11 mouse cellular contexts compared by ENCODE assay signal in the genomic region with DNA sequence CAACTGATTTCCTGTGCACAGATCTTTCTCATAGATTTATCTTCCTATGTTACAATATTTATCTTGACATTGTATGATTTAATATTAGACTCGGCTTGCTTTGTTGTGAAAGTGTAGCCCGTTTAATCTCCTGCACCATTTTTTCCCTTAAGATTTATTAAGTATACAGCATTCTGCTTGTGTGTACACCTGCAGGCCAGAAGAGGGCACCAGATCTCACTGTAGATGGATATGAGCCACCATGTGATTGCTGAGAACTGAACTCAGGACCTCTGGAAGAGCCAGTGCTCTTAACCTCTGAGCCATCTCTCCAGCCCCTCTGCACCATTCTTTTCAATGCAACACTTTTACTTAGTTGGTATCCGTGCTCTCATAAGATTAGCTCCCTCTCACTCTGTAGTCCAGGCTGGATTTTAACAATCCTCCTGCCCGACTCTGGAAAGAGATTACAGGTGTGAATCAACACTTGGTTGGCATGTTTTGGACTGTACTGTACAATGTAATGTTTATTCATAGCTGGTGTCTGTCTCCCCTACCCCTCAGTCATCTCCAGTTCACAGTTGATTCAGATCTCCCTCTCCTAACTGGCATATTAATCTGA. TPM values are rescaled to one million over a fixed set of nuclear protein-coding genes. Genes with fewer than 3 reads are reported as not detected.
DNase-seq lines count a peak whose midpoint lies in the region; ATAC-seq and TF ChIP-seq lines count a peak whose summit lies in the region.
"Had no signal": no experiment of that assay in that cellular context is flagged by ENCODE, and none has a peak within 500 bp of the region (broad histone marks: within the 10 kb centered on the region; RNA-seq: fewer than 3 reads in every experiment).

No protein-coding gene starts in this region.

- no peak overlapping the region for H3K4me2 ChIP-seq in forebrain, embryonic 15.5 days (replicated peaks)
- H3K4me2 ChIP-seq in liver, embryonic 11.5 days: no peak overlapping the region
- no peak overlapping the region for H3K4me2 ChIP-seq in liver, postnatal 0 days (ENCODE audit: low read depth, low read length)
- H3K4me2 ChIP-seq in neural tube, embryonic 15.5 days: no peak overlapping the region
- H3K4me2 ChIP-seq: hindbrain, embryonic 12.5 days; midbrain, embryonic 13.5 days had no signal

- no peak overlapping the region for H3K4me3 ChIP-seq in forebrain, embryonic 10.5 days
- no peak overlapping the region for H3K4me3 ChIP-seq in forebrain, embryonic 15.5 days
- H3K4me3 ChIP-seq in liver, adult 2 months (ENCODE audit: insufficient read depth, low read depth, low read length): no peak overlapping the region
- H3K4me3 ChIP-seq in liver, embryonic 11.5 days (ENCODE audit: low read depth, low read length): no peak overlapping the region
- no peak overlapping the region for H3K4me3 ChIP-seq in ES-Bruce4 (ENCODE audit: low read depth, low read length)
- H3K4me3 ChIP-seq in liver, postnatal 0 days (ENCODE audit: low read depth, low read length): no peak overlapping the region
- H3K4me3 ChIP-seq in neural tube, embryonic 15.5 days (replicated peaks): no peak overlapping the region
- H3K4me3 ChIP-seq: hindbrain, embryonic 12.5 days; midbrain, embryonic 13.5 days had no signal

- H3K36me3 ChIP-seq in forebrain, embryonic 10.5 days (replicated peaks): peaks cover 88% of the 10 kb centered on the region
- H3K36me3 ChIP-seq in forebrain, embryonic 15.5 days: peaks cover 74% of the 10 kb centered on the region
- H3K36me3 ChIP-seq in liver, adult 2 months (ENCODE audit: control insufficient read depth, insufficient read depth, low read length): peaks cover 29% of the 10 kb centered on the region
- H3K36me3 ChIP-seq in liver, embryonic 11.5 days (ENCODE audit: control insufficient read depth, insufficient read depth, low read length): peaks cover 16% of the 10 kb centered on the region
- peaks cover 14% of the 10 kb centered on the region for H3K36me3 ChIP-seq in ES-Bruce4 (ENCODE audit: control insufficient read depth, insufficient read depth, low read length, poor library complexity, severe bottlenecking)
- peaks cover 33% of the 10 kb centered on the region for H3K36me3 ChIP-seq in liver, postnatal 0 days (replicated peaks; ENCODE audit: insufficient read depth, low read length)
- H3K36me3 ChIP-seq in neural tube, embryonic 15.5 days: peaks cover 66% of the 10 kb centered on the region

- peak; percentile 44; the same call in 1 of the 2 replicates for TF ChIP-seq CTCF in liver, adult 2 months (IDR thresholded peaks at IDR 0.05; ENCODE audit: low read depth, low read length)
- TF ChIP-seq CTCF in ES-Bruce4 (IDR thresholded peaks at IDR 0.05; ENCODE audit: low read depth, low read length): peak; percentile 37
- peak; percentile 75 for TF ChIP-seq CTCF in liver, postnatal 0 days (IDR thresholded peaks at IDR 0.05; ENCODE audit: low read depth)

- TF ChIP-seq POLR2A in liver, adult 2 months (IDR thresholded peaks at IDR 0.05; ENCODE audit: extremely low read depth, insufficient read depth, low read length): no peak
- no peak for TF ChIP-seq POLR2A in ES-Bruce4 (IDR thresholded peaks at IDR 0.05; ENCODE audit: insufficient read depth, low read length)

- no peaks in the 10 kb centered on the region for H3K4me1 ChIP-seq in forebrain, embryonic 10.5 days
- H3K4me1 ChIP-seq in forebrain, embryonic 15.5 days: no peaks in the 10 kb centered on the region
- peaks cover 9% of the 10 kb centered on the region for H3K4me1 ChIP-seq in liver, adult 2 months (ENCODE audit: control insufficient read depth, insufficient read depth, low read length)
- H3K4me1 ChIP-seq in liver, embryonic 11.5 days (replicated peaks; ENCODE audit: control insufficient read depth, insufficient read depth, low read length): no peaks in the 10 kb centered on the region
- H3K4me1 ChIP-seq in ES-Bruce4 (ENCODE audit: control insufficient read depth, insufficient read depth, low read length): no peaks in the 10 kb centered on the region
- H3K4me1 ChIP-seq in liver, postnatal 0 days (ENCODE audit: insufficient read depth): peaks cover 8% of the 10 kb centered on the region; the same call in 1 of the 2 replicates
- H3K4me1 ChIP-seq in neural tube, embryonic 15.5 days: no peaks in the 10 kb centered on the region
- H3K4me1 ChIP-seq: hindbrain, embryonic 12.5 days; midbrain, embryonic 13.5 days had no signal

- H3K79me2 ChIP-seq in liver, adult 2 months (ENCODE audit: control insufficient read depth, insufficient read depth, low read length): no peaks in the 10 kb centered on the region

- H3K27ac ChIP-seq in forebrain, embryonic 10.5 days: no peak overlapping the region
- H3K27ac ChIP-seq in forebrain, embryonic 15.5 days (replicated peaks): no peak overlapping the region
- no peak overlapping the region for H3K27ac ChIP-seq in liver, adult 2 months (replicated peaks; ENCODE audit: insufficient read depth, low read depth, low read length)
- no peak overlapping the region for H3K27ac ChIP-seq in liver, embryonic 11.5 days (ENCODE audit: low read depth, low read length)
- no peak overlapping the region for H3K27ac ChIP-seq in ES-Bruce4 (ENCODE audit: insufficient read depth, low read length)
- no peak overlapping the region for H3K27ac ChIP-seq in liver, postnatal 0 days (ENCODE audit: low read depth)
- no peak overlapping the region for H3K27ac ChIP-seq in neural tube, embryonic 15.5 days (replicated peaks)
- H3K27ac ChIP-seq: hindbrain, embryonic 12.5 days; midbrain, embryonic 13.5 days had no signal

- H3K9me3 ChIP-seq in forebrain, embryonic 10.5 days: no peaks in the 10 kb centered on the region
- H3K9me3 ChIP-seq in forebrain, embryonic 15.5 days: no peaks in the 10 kb centered on the region
- H3K9me3 ChIP-seq in liver, embryonic 11.5 days (ENCODE audit: control insufficient read depth, low read length): 0 out of 2 replicates have a peak, but pooled peaks cover 2% of the 10 kb centered on the region
- H3K9me3 ChIP-seq in ES-Bruce4 (replicated peaks; ENCODE audit: control insufficient read depth, insufficient read depth, low read length, poor library complexity, severe bottlenecking): no peaks in the 10 kb centered on the region
- no peaks in the 10 kb centered on the region for H3K9me3 ChIP-seq in liver, postnatal 0 days (ENCODE audit: low read length)
- H3K9me3 ChIP-seq in neural tube, embryonic 15.5 days (replicated peaks): no peaks in the 10 kb centered on the region
- H3K9me3 ChIP-seq: hindbrain, embryonic 12.5 days had no signal

- TF ChIP-seq EP300 in ES-Bruce4 (IDR thresholded peaks at IDR 0.05; ENCODE audit: insufficient read depth, low read depth, low read length): no peak
- no peak for TF ChIP-seq EP300 in liver, postnatal 0 days (IDR thresholded peaks at IDR 0.05; ENCODE audit: low read depth)

- H3K9ac ChIP-seq in forebrain, embryonic 15.5 days (replicated peaks): no peak overlapping the region
- H3K9ac ChIP-seq in liver, adult 2 months (ENCODE audit: low read depth, low read length): no peak overlapping the region
- H3K9ac ChIP-seq in liver, embryonic 11.5 days (ENCODE audit: low read depth, low read length): no peak overlapping the region
- no peak overlapping the region for H3K9ac ChIP-seq in ES-Bruce4 (ENCODE audit: low read depth, poor library complexity, severe bottlenecking)
- no peak overlapping the region for H3K9ac ChIP-seq in liver, postnatal 0 days (replicated peaks)
- no peak overlapping the region for H3K9ac ChIP-seq in neural tube, embryonic 15.5 days (replicated peaks)
- H3K9ac ChIP-seq: hindbrain, embryonic 12.5 days; midbrain, embryonic 13.5 days had no signal

- ATAC-seq in forebrain, embryonic 15.5 days (replicated peaks): no peak
- no peak for ATAC-seq in liver, embryonic 11.5 days (replicated peaks; ENCODE audit: low FRiP score)
- no peak for ATAC-seq in liver, postnatal 0 days
- ATAC-seq in neural tube, embryonic 15.5 days (ENCODE audit: low FRiP score): no peak
- ATAC-seq: midbrain, embryonic 13.5 days had no signal

- WGBS in forebrain, embryonic 10.5 days: 88% methylated on average over 4 of the region's 4 CpGs
- 86% methylated on average over 4 of the region's 4 CpGs for WGBS in forebrain, embryonic 15.5 days
- 95% methylated on average over 4 of the region's 4 CpGs for WGBS in liver, adult 2 months
- 85% methylated on average over 4 of the region's 4 CpGs for WGBS in liver, embryonic 11.5 days
- WGBS in liver, postnatal 0 days (ENCODE audit: insufficient replicate concordance): 87% methylated on average over 4 of the region's 4 CpGs
- 85% methylated on average over 4 of the region's 4 CpGs for WGBS in neural tube, embryonic 15.5 days

- peak; percentile 13 for DNase-seq in forebrain, embryonic 10.5 days (ENCODE audit: extremely low spot score, low spot score)
- no peak for DNase-seq in liver, adult 2 months (ENCODE audit: extremely low read depth, low read depth, low spot score)
- no peak for DNase-seq in liver, embryonic 11.5 days (ENCODE audit: low spot score)
- DNase-seq in liver, postnatal 0 days: no peak
- no peak for DNase-seq in adrenal gland, adult 18-20 months (ENCODE audit: low spot score in 2 of 2)
- DNase-seq: adrenal gland, adult 2 months had no signal

- no peaks in the 10 kb centered on the region for H3K27me3 ChIP-seq in forebrain, embryonic 10.5 days (ENCODE audit: poor library complexity, severe bottlenecking)
- H3K27me3 ChIP-seq in forebrain, embryonic 15.5 days: no peaks in the 10 kb centered on the region
- H3K27me3 ChIP-seq in liver, adult 2 months (ENCODE audit: control insufficient read depth, insufficient read depth, low read length): no peaks in the 10 kb centered on the region
- no peaks in the 10 kb centered on the region for H3K27me3 ChIP-seq in liver, embryonic 11.5 days (replicated peaks; ENCODE audit: control insufficient read depth, insufficient read depth, low read length)
- no peaks in the 10 kb centered on the region for H3K27me3 ChIP-seq in ES-Bruce4 (ENCODE audit: control insufficient read depth, insufficient read depth, low read length, poor library complexity, severe bottlenecking)
- no peaks in the 10 kb centered on the region for H3K27me3 ChIP-seq in liver, postnatal 0 days (ENCODE audit: insufficient read depth, low read length)
- H3K27me3 ChIP-seq in neural tube, embryonic 15.5 days (replicated peaks): no peaks in the 10 kb centered on the region
- H3K27me3 ChIP-seq: hindbrain, embryonic 12.5 days; midbrain, embryonic 13.5 days had no signal

RNA-seq across cellular contexts. Expression of gene Dek, which starts 25.0 kb away (rescaled TPM):
- polyA plus RNA-seq in forebrain, embryonic 10.5 days (2016; fragmentation: Nextera tagmentation; extraction: Ambion mirVana): 434 and 448 TPM in 2 replicates
- polyA plus RNA-seq in forebrain, embryonic 15.5 days (2015; fragmentation: Nextera tagmentation; extraction: Ambion mirVana): 181 and 205 TPM in 2 replicates
- 24.8 and 27.7 TPM in 2 replicates for total RNA-seq in liver, adult 2 months (2014; rRNA removed)
- polyA plus RNA-seq in liver, adult 2 months (2012; rRNA removed): 14.1 and 15.5 TPM in 2 replicates
- polyA plus RNA-seq in liver, embryonic 11.5 days (2014; fragmentation: Nextera tagmentation; extraction: Ambion mirVana): 366 and 391 TPM in 2 replicates
- 225 and 227 TPM in 2 replicates for polyA plus RNA-seq in ES-Bruce4 (2011; ENCODE audit: insufficient read depth, insufficient read length, low read depth, missing spikeins)
- 285 and 302 TPM in 2 replicates for polyA plus RNA-seq in liver, postnatal 0 days (2015; fragmentation: Nextera tagmentation; extraction: Ambion mirVana)
- 107 and 142 TPM in 2 replicates for polyA plus RNA-seq in neural tube, embryonic 15.5 days (2015; fragmentation: Nextera tagmentation; extraction: Ambion mirVana)
- 10 to 100 TPM; 40.2 to 54.4 TPM for total RNA-seq in adrenal gland, adult 18-20 months (2021)

RNA-seq across cellular contexts. Expression of gene Tpmt, which starts 36.5 kb away (rescaled TPM):
- polyA plus RNA-seq in forebrain, embryonic 10.5 days (2016; fragmentation: Nextera tagmentation; extraction: Ambion mirVana): 29.9 and 32.0 TPM in 2 replicates
- 23.2 and 23.6 TPM in 2 replicates for polyA plus RNA-seq in forebrain, embryonic 15.5 days (2015; fragmentation: Nextera tagmentation; extraction: Ambion mirVana)
- 33.0 and 45.4 TPM in 2 replicates for total RNA-seq in liver, adult 2 months (2014; rRNA removed)
- 13.9 and 18.9 TPM in 2 replicates for polyA plus RNA-seq in liver, adult 2 months (2012; rRNA removed)
- polyA plus RNA-seq in liver, embryonic 11.5 days (2014; fragmentation: Nextera tagmentation; extraction: Ambion mirVana): 14.2 and 15.9 TPM in 2 replicates
- 26.7 and 31.7 TPM in 2 replicates for polyA plus RNA-seq in ES-Bruce4 (2011; ENCODE audit: insufficient read depth, insufficient read length, low read depth, missing spikeins)
- polyA plus RNA-seq in liver, postnatal 0 days (2015; fragmentation: Nextera tagmentation; extraction: Ambion mirVana): 26.7 and 28.4 TPM in 2 replicates
- 17.3 and 17.8 TPM in 2 replicates for polyA plus RNA-seq in neural tube, embryonic 15.5 days (2015; fragmentation: Nextera tagmentation; extraction: Ambion mirVana)
- total RNA-seq in adrenal gland, adult 18-20 months (2021): 10 to 100 TPM in 1 of 2 experiments, 1 to 10 TPM in 1; 5.4 to 10.3 TPM

RNA-seq across cellular contexts. Expression of gene Kdm1b, which starts 37.7 kb away (rescaled TPM):
- 15.8 and 17.7 TPM in 2 replicates for polyA plus RNA-seq in forebrain, embryonic 10.5 days (2016; fragmentation: Nextera tagmentation; extraction: Ambion mirVana)
- 21.8 and 22.3 TPM in 2 replicates for polyA plus RNA-seq in forebrain, embryonic 15.5 days (2015; fragmentation: Nextera tagmentation; extraction: Ambion mirVana)
- total RNA-seq in liver, adult 2 months (2014; rRNA removed): 17.5 and 21.1 TPM in 2 replicates
- polyA plus RNA-seq in liver, adult 2 months (2012; rRNA removed): 7.4 and 9.3 TPM in 2 replicates
- polyA plus RNA-seq in liver, embryonic 11.5 days (2014; fragmentation: Nextera tagmentation; extraction: Ambion mirVana): 8.7 and 9.2 TPM in 2 replicates
- polyA plus RNA-seq in ES-Bruce4 (2011; ENCODE audit: insufficient read depth, insufficient read length, low read depth, missing spikeins): 11.0 and 12.3 TPM in 2 replicates
- 4.0 and 4.6 TPM in 2 replicates for polyA plus RNA-seq in liver, postnatal 0 days (2015; fragmentation: Nextera tagmentation; extraction: Ambion mirVana)
- 13.6 and 15.4 TPM in 2 replicates for polyA plus RNA-seq in neural tube, embryonic 15.5 days (2015; fragmentation: Nextera tagmentation; extraction: Ambion mirVana)
- total RNA-seq in adrenal gland, adult 18-20 months (2021): 10 to 100 TPM; 10.2 to 11.1 TPM

RNA-seq across cellular contexts. Expression of gene Rnf144b, which starts 41.5 kb away (rescaled TPM):
- polyA plus RNA-seq in forebrain, embryonic 10.5 days (2016; fragmentation: Nextera tagmentation; extraction: Ambion mirVana): 0.59 and 0.66 TPM in 2 replicates
- polyA plus RNA-seq in forebrain, embryonic 15.5 days (2015; fragmentation: Nextera tagmentation; extraction: Ambion mirVana): 0.37 and 0.38 TPM in 2 replicates
- 19.4 and 19.7 TPM in 2 replicates for total RNA-seq in liver, adult 2 months (2014; rRNA removed)
- 18.8 and 20.2 TPM in 2 replicates for polyA plus RNA-seq in liver, adult 2 months (2012; rRNA removed)
- 0.55 and 0.90 TPM in 2 replicates for polyA plus RNA-seq in liver, embryonic 11.5 days (2014; fragmentation: Nextera tagmentation; extraction: Ambion mirVana)
- 1.5 and 1.6 TPM in 2 replicates for polyA plus RNA-seq in ES-Bruce4 (2011; ENCODE audit: insufficient read depth, insufficient read length, low read depth, missing spikeins)
- polyA plus RNA-seq in liver, postnatal 0 days (2015; fragmentation: Nextera tagmentation; extraction: Ambion mirVana): 4.3 and 6.3 TPM in 2 replicates
- polyA plus RNA-seq in neural tube, embryonic 15.5 days (2015; fragmentation: Nextera tagmentation; extraction: Ambion mirVana): 1.1 and 1.2 TPM in 2 replicates
- total RNA-seq in adrenal gland, adult 18-20 months (2021): 1 to 10 TPM; 4.4 to 5.0 TPM
